11 mouse cellular contexts compared by ENCODE assay signal in genomic region chr19:55865774-55866578, GRCm38 (mm10).
DNase-seq lines count a peak whose midpoint lies in the region; ATAC-seq and TF ChIP-seq lines count a peak whose summit lies in the region.
"Had no signal": no experiment of that assay in that cellular context is flagged by ENCODE, and none has a peak within 500 bp of the region (broad histone marks: within the 10 kb centered on the region; RNA-seq: fewer than 3 reads in every experiment).

No protein-coding gene starts in this region.

- H3K27ac ChIP-seq in MEL (ENCODE audit: control insufficient read depth, low read depth, low read length) = peak overlapping the region; percentile 91
- peak overlapping the region; percentile 75 for H3K27ac ChIP-seq in intestine, postnatal 0 days (ENCODE audit: low read depth, low read length)
- no peak overlapping the region for H3K27ac ChIP-seq in forebrain, embryonic 15.5 days (replicated peaks)
- no peak overlapping the region for H3K27ac ChIP-seq in hindbrain, postnatal 0 days
- no peak overlapping the region for H3K27ac ChIP-seq in hindbrain, embryonic 11.5 days (ENCODE audit: low read depth, low read length)
- H3K27ac ChIP-seq: forebrain, embryonic 10.5 days had no signal

- peak; percentile 71 for ATAC-seq in intestine, postnatal 0 days
- ATAC-seq in forebrain, embryonic 15.5 days (replicated peaks) = no peak
- ATAC-seq in hindbrain, postnatal 0 days = no peak
- ATAC-seq in hindbrain, embryonic 11.5 days (ENCODE audit: low FRiP score) = no peak

- peak; percentile 35 to 84 (median 57) for TF ChIP-seq CTCF in MEL (IDR thresholded peaks at IDR 0.05 in 2 of 3, conservative IDR thresholded peaks at IDR 0.05 in 1 of 3; ENCODE audit: control insufficient read depth in 1 of 3, insufficient read depth in 1 of 3, low read depth in 2 of 3, low read length in 3 of 3, poor library complexity in 1 of 3, severe bottlenecking in 1 of 3)
- 0 out of 2 replicates have a peak, but pooled peaks have one; percentile 27 for TF ChIP-seq CTCF in intestine, postnatal 0 days (IDR thresholded peaks at IDR 0.05; ENCODE audit: low read depth)
- no peak for TF ChIP-seq CTCF in hindbrain, postnatal 0 days (IDR thresholded peaks at IDR 0.05; ENCODE audit: low read depth)

- TF ChIP-seq POLR2A in MEL (IDR thresholded peaks at IDR 0.05; ENCODE audit: control insufficient read depth in 1 of 2, insufficient read depth in 1 of 2, low read depth in 1 of 2, low read length in 2 of 2, poor library complexity in 1 of 2) = peak in 1 of 2 experiments; percentile 53; a peak in 1 of 4 replicates

- H3K4me2 ChIP-seq in intestine, postnatal 0 days (replicated peaks; ENCODE audit: low read depth) = peak overlapping the region; percentile 30; the same call in 1 of the 2 replicates
- no peak overlapping the region for H3K4me2 ChIP-seq in forebrain, embryonic 15.5 days (replicated peaks)
- H3K4me2 ChIP-seq in hindbrain, postnatal 0 days (ENCODE audit: low read depth, low read length) = no peak overlapping the region
- H3K4me2 ChIP-seq in hindbrain, embryonic 11.5 days (replicated peaks; ENCODE audit: low read depth, low read length) = no peak overlapping the region

- no peaks in the 10 kb centered on the region for H3K9me3 ChIP-seq in MEL (replicated peaks; ENCODE audit: insufficient read depth, low read length)
- H3K9me3 ChIP-seq in intestine, postnatal 0 days (ENCODE audit: control insufficient read depth) = no peaks in the 10 kb centered on the region
- no peaks in the 10 kb centered on the region for H3K9me3 ChIP-seq in forebrain, embryonic 15.5 days
- no peaks in the 10 kb centered on the region for H3K9me3 ChIP-seq in hindbrain, postnatal 0 days (ENCODE audit: low read length)
- no peaks in the 10 kb centered on the region for H3K9me3 ChIP-seq in hindbrain, embryonic 11.5 days (ENCODE audit: control insufficient read depth, low read length)
- H3K9me3 ChIP-seq: forebrain, embryonic 10.5 days had no signal

- peak; percentile 32 for DNase-seq in embryo, embryonic 10 days (ENCODE audit: low spot score)
- no peak for DNase-seq in embryo, embryonic 9.5 days (ENCODE audit: extremely low spot score)
- DNase-seq in MEL (ENCODE audit: low read depth, low spot score) = peak; percentile 97
- peak; percentile 44 for DNase-seq in naive thymus-derived CD4-positive, alpha-beta T cell, adult 2 months (ENCODE audit: low read depth)
- no peak for DNase-seq in hindbrain, postnatal 0 days (ENCODE audit: low spot score)
- DNase-seq in hindbrain, embryonic 11.5 days (ENCODE audit: low spot score) = no peak
- DNase-seq: cerebellum, adult 9-11 months; kidney, postnatal 36 days had no signal

- H3K4me3 ChIP-seq in MEL (ENCODE audit: control insufficient read depth in 1 of 2, insufficient read depth in 1 of 2, low read depth in 2 of 2, low read length in 2 of 2) = peak overlapping the region; percentile 21 to 40
- H3K4me3 ChIP-seq in intestine, postnatal 0 days (ENCODE audit: low read depth, low read length) = no peak overlapping the region
- H3K4me3 ChIP-seq in forebrain, embryonic 15.5 days = no peak overlapping the region
- H3K4me3 ChIP-seq in hindbrain, postnatal 0 days (ENCODE audit: low read length) = no peak overlapping the region
- no peak overlapping the region for H3K4me3 ChIP-seq in hindbrain, embryonic 11.5 days (ENCODE audit: low read depth, low read length)
- H3K4me3 ChIP-seq: forebrain, embryonic 10.5 days had no signal

- peak; percentile 91 for TF ChIP-seq RAD21 in MEL (IDR thresholded peaks at IDR 0.05; ENCODE audit: low read depth, low read length)

- H3K27me3 ChIP-seq in MEL (ENCODE audit: control insufficient read depth in 1 of 2, insufficient read depth in 2 of 2, low read length in 2 of 2) = no peaks in the 10 kb centered on the region
- H3K27me3 ChIP-seq in intestine, postnatal 0 days (replicated peaks; ENCODE audit: control insufficient read depth, insufficient read depth, low read length) = no peaks in the 10 kb centered on the region
- no peaks in the 10 kb centered on the region for H3K27me3 ChIP-seq in forebrain, embryonic 15.5 days
- no peaks in the 10 kb centered on the region for H3K27me3 ChIP-seq in hindbrain, postnatal 0 days (ENCODE audit: insufficient read depth, low read length)
- no peaks in the 10 kb centered on the region for H3K27me3 ChIP-seq in hindbrain, embryonic 11.5 days (ENCODE audit: control insufficient read depth, insufficient read depth, low read length)

- peaks cover 41 to 61% of the 10 kb centered on the region in 2 experiments for H3K4me1 ChIP-seq in MEL (ENCODE audit: control insufficient read depth in 1 of 2, insufficient read depth in 2 of 2, low read length in 2 of 2)
- peaks cover 29% of the 10 kb centered on the region for H3K4me1 ChIP-seq in intestine, postnatal 0 days (replicated peaks; ENCODE audit: control insufficient read depth, insufficient read depth, low read length)
- H3K4me1 ChIP-seq in forebrain, embryonic 15.5 days = no peaks in the 10 kb centered on the region
- H3K4me1 ChIP-seq in hindbrain, postnatal 0 days (ENCODE audit: insufficient read depth, low read length) = no peaks in the 10 kb centered on the region
- no peaks in the 10 kb centered on the region for H3K4me1 ChIP-seq in hindbrain, embryonic 11.5 days (replicated peaks; ENCODE audit: control insufficient read depth, insufficient read depth, low read length)

- H3K79me2 ChIP-seq in MEL (ENCODE audit: control insufficient read depth, insufficient read depth, low read length, poor library complexity) = no peaks in the 10 kb centered on the region

- peak overlapping the region; percentile 41 for H3K9ac ChIP-seq in MEL (ENCODE audit: control insufficient read depth, low read depth, low read length, poor library complexity, severe bottlenecking)
- H3K9ac ChIP-seq in intestine, postnatal 0 days (ENCODE audit: low read depth, low read length) = no peak overlapping the region
- H3K9ac ChIP-seq in forebrain, embryonic 15.5 days (replicated peaks) = no peak overlapping the region
- H3K9ac ChIP-seq in hindbrain, postnatal 0 days (replicated peaks; ENCODE audit: low read length) = no peak overlapping the region
- no peak overlapping the region for H3K9ac ChIP-seq in hindbrain, embryonic 11.5 days (ENCODE audit: low read depth, low read length)

- peak; percentile 97 to 98 for TF ChIP-seq EP300 in MEL (IDR thresholded peaks at IDR 0.05; ENCODE audit: low read depth in 1 of 2, low read length in 2 of 2)

- peaks cover 0 to 48% of the 10 kb centered on the region in 2 experiments; a peak in 2 of 4 replicates for H3K36me3 ChIP-seq in MEL (ENCODE audit: control insufficient read depth in 1 of 2, insufficient read depth in 2 of 2, low read length in 2 of 2)
- H3K36me3 ChIP-seq in intestine, postnatal 0 days (ENCODE audit: control insufficient read depth, insufficient read depth) = 0 out of 2 replicates have a peak, but pooled peaks cover 4% of the 10 kb centered on the region
- no peaks in the 10 kb centered on the region for H3K36me3 ChIP-seq in forebrain, embryonic 15.5 days
- H3K36me3 ChIP-seq in hindbrain, postnatal 0 days (ENCODE audit: insufficient read depth, low read length) = no peaks in the 10 kb centered on the region
- no peaks in the 10 kb centered on the region for H3K36me3 ChIP-seq in hindbrain, embryonic 11.5 days (ENCODE audit: control insufficient read depth, insufficient read depth, low read length)

- 57% methylated on average over 13 of the region's 13 CpGs for WGBS in intestine, postnatal 0 days
- WGBS in forebrain, embryonic 15.5 days = 90% methylated on average over 13 of the region's 13 CpGs
- 84% methylated on average over 13 of the region's 13 CpGs for WGBS in hindbrain, postnatal 0 days
- 89% methylated on average over 13 of the region's 13 CpGs for WGBS in hindbrain, embryonic 11.5 days

TF ChIP-seq in MEL, 35 proteins besides CTCF, POLR2A, EP300 and RAD21 (continues in another document):
- TF ChIP-seq USF1 (IDR thresholded peaks at IDR 0.05; ENCODE audit: low read depth, low read length) (no peak), MEF2A (IDR thresholded peaks at IDR 0.05; ENCODE audit: extremely low read depth, insufficient replicate concordance, low read depth, low read length, poor library complexity, severe bottlenecking) (no peak), E2F4 (IDR thresholded peaks at IDR 0.05; ENCODE audit: borderline replicate concordance, low read depth, low read length) (no peak), JUND (IDR thresholded peaks at IDR 0.05; ENCODE audit: low read depth, low read length) (peak; percentile 87), MYB (IDR thresholded peaks at IDR 0.05; ENCODE audit: low read depth, low read length) (peak; percentile 94), POLR2AphosphoS2 (IDR thresholded peaks at IDR 0.05; ENCODE audit: low read length) (no peak), MYC (IDR thresholded peaks at IDR 0.05; ENCODE audit: low read depth, low read length) (peak; percentile 97), HCFC1 (IDR thresholded peaks at IDR 0.05; ENCODE audit: low read depth, low read length) (peak; percentile 58), GATA1 (IDR thresholded peaks at IDR 0.05; ENCODE audit: low read depth, low read length) (peak; percentile 98), GABPA (IDR thresholded peaks at IDR 0.05; ENCODE audit: low read depth, low read length) (peak; percentile 98), BHLHE40 (IDR thresholded peaks at IDR 0.05; ENCODE audit: borderline replicate concordance, low read depth, low read length) (peak; percentile 50; the same call in 1 of the 2 replicates), SIN3A (IDR thresholded peaks at IDR 0.05; ENCODE audit: low read length) (peak; percentile 96), MAX (IDR thresholded peaks at IDR 0.05; ENCODE audit: low read length) (peak; percentile 85), ZKSCAN1 (IDR thresholded peaks at IDR 0.05; ENCODE audit: low read depth, low read length) (no peak), TAL1 (IDR thresholded peaks at IDR 0.05; ENCODE audit: low read length) (peak; percentile 50), CHD2 (IDR thresholded peaks at IDR 0.05; ENCODE audit: low read length) (peak; percentile 7; the same call in 1 of the 2 replicates), RCOR1 (IDR thresholded peaks at IDR 0.05; ENCODE audit: low read depth, low read length) (peak; percentile 86), MAFK (IDR thresholded peaks at IDR 0.05; ENCODE audit: borderline replicate concordance, low read depth, low read length) (peak; percentile 96), ZC3H11A (IDR thresholded peaks at IDR 0.05; ENCODE audit: low read depth, low read length) (peak; percentile 85), USF2 (IDR thresholded peaks at IDR 0.05; ENCODE audit: borderline replicate concordance in 1 of 2, insufficient read depth in 1 of 2, low read depth in 1 of 2, low read length in 2 of 2) (no peak), KAT2A (conservative IDR thresholded peaks at IDR 0.05; ENCODE audit: low read depth, low read length) (no peak), ZNF384 (IDR thresholded peaks at IDR 0.05; ENCODE audit: low read depth, low read length) (peak; percentile 4; the same call in 1 of the 2 replicates), TBP (IDR thresholded peaks at IDR 0.05; ENCODE audit: low read depth, low read length) (peak; percentile 75), SMC3 (IDR thresholded peaks at IDR 0.05; ENCODE audit: low read depth, low read length) (peak; percentile 84)

Comparison
In these comparisons a context has a peak if more than half of its experiments do, and no peak if none do; other contexts are left out.
1. DNase-seq: peak in embryo, embryonic 10 days (single experiment), MEL (single experiment) and naive thymus-derived CD4-positive, alpha-beta T cell, adult 2 months (single experiment); none in embryo, embryonic 9.5 days (single experiment), hindbrain, postnatal 0 days (single experiment) and hindbrain, embryonic 11.5 days (single experiment).
2. H3K27ac ChIP-seq: peak in MEL (single experiment) and intestine, postnatal 0 days (single experiment); none in forebrain, embryonic 15.5 days (single experiment), hindbrain, postnatal 0 days (single experiment) and hindbrain, embryonic 11.5 days (single experiment).
3. H3K4me3 ChIP-seq: peak in MEL (2 of 2); none in intestine, postnatal 0 days (single experiment), forebrain, embryonic 15.5 days (single experiment), hindbrain, postnatal 0 days (single experiment) and hindbrain, embryonic 11.5 days (single experiment).